Mouse (Mus musculus): ENCODE results near the gene Gnb5.

DNA sequence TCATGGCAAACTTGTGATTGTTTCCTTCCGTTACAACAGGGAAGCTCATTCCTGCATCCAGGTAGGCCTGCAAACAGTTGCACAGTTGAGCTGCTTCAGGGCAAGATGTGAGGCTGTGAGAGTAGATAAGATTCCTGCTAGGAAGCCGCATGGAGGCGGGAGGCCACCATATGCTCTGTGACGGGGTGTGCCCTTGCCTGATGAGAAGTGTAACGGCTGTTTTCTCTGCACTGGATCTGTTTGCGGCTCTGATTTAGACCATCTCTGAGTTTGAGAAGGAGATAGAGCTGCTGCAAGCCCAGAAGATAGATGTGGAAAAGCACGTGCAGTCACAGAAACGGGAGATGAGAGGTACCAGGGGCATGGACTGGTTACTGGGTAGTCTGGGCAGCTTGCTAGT is 22.5 kb upstream of the Gnb5 start:
- TF ChIP-seq CTCF (IDR thresholded peaks at IDR 0.05; ENCODE audit: low read depth) (no peak), EP300 (IDR thresholded peaks at IDR 0.05; ENCODE audit: low read depth) (no peak)
